Mouse (Mus musculus): ENCODE data around the gene Gm42906. TPM values are rescaled to one million over a fixed set of nuclear protein-coding genes. Genes with fewer than 3 reads are reported as not detected.

The Gm42906 gene
- polyA plus RNA-seq, 1 experiment from 2014 or later = not detected

- H3K4me1 ChIP-seq (ENCODE audit: control insufficient read depth, insufficient read depth, low read length) = no peaks in the 10 kb centered on the region
These were observed 135.7 kb downstream of the Gm42906 start for GRCm38 (mm10) chr5:151292310-151292709.

GRCm38 (mm10) chr5:151286331-151286730 lies 141.6 kb downstream of the Gm42906 start:
- H3K27ac ChIP-seq (ENCODE audit: low read length) = no peak overlapping the region
- no peaks in the 10 kb centered on the region for H3K27me3 ChIP-seq (replicated peaks; ENCODE audit: control insufficient read depth, insufficient read depth, low read length)
- no peaks in the 10 kb centered on the region for H3K36me3 ChIP-seq (ENCODE audit: control insufficient read depth, insufficient read depth, low read length)
- no peak overlapping the region for H3K4me3 ChIP-seq (ENCODE audit: low read length)
- no peak overlapping the region for H3K4me2 ChIP-seq (ENCODE audit: low read depth, low read length)
- WGBS = 84% methylated on average over 1 of the region's 1 CpGs
- H3K4me1 ChIP-seq (ENCODE audit: control insufficient read depth, insufficient read depth, low read length) = no peaks in the 10 kb centered on the region
- no peak for ATAC-seq
- H3K9me3 ChIP-seq (ENCODE audit: control insufficient read depth, low read length) = no peaks in the 10 kb centered on the region
- no peak overlapping the region for H3K9ac ChIP-seq (ENCODE audit: low read depth, low read length)

More at GRCm38 (mm10) chr5:151292310-151292709, 135.7 kb downstream of the Gm42906 start:
- 24% methylated on average over 1 of the region's 1 CpGs for WGBS
- ATAC-seq = no peak
- Histone ChIP-seq H3K4me2 (ENCODE audit: low read depth, low read length) (no peak overlapping the region), H3K27ac (ENCODE audit: low read length) (no peak overlapping the region), H3K9me3 (ENCODE audit: control insufficient read depth, low read length) (no peaks in the 10 kb centered on the region), H3K9ac (ENCODE audit: low read depth, low read length) (no peak overlapping the region), H3K36me3 (ENCODE audit: control insufficient read depth, insufficient read depth, low read length) (no peaks in the 10 kb centered on the region), H3K27me3 (replicated peaks; ENCODE audit: control insufficient read depth, insufficient read depth, low read length) (no peaks in the 10 kb centered on the region), H3K4me3 (ENCODE audit: low read length) (no peak overlapping the region)

DNA sequence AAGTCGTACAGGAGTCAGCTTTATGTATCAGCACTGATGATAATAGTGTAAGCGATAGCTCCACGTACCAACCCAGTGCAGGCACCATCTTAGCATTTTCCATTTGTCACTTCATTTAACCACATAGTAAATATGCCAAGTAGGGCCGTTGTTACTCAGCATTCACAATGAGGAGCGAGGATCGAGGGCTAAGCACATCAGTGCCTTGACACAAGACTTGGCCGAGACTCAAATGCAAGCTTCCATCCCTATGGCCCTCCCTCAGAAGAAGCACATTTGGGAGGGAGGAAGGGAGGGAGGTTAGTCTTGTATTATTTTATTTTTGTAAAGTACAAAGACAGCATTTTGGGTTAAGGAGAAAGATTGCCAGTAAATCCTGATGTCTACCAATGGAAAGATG lies 148.4 kb downstream of the Gm42906 start:
- Histone ChIP-seq H3K9ac (ENCODE audit: low read depth, low read length) (no peak overlapping the region), H3K4me1 (ENCODE audit: control insufficient read depth, insufficient read depth, low read length) (no peaks in the 10 kb centered on the region), H3K27me3 (replicated peaks; ENCODE audit: control insufficient read depth, insufficient read depth, low read length) (no peaks in the 10 kb centered on the region), H3K36me3 (ENCODE audit: control insufficient read depth, insufficient read depth, low read length) (no peaks in the 10 kb centered on the region), H3K27ac (ENCODE audit: low read length) (no peak overlapping the region), H3K4me3 (ENCODE audit: low read length) (no peak overlapping the region), H3K9me3 (ENCODE audit: control insufficient read depth, low read length) (no peaks in the 10 kb centered on the region), H3K4me2 (ENCODE audit: low read depth, low read length) (no peak overlapping the region)
- WGBS = 86% methylated on average over 7 of the region's 7 CpGs
- no peak for ATAC-seq

DNA sequence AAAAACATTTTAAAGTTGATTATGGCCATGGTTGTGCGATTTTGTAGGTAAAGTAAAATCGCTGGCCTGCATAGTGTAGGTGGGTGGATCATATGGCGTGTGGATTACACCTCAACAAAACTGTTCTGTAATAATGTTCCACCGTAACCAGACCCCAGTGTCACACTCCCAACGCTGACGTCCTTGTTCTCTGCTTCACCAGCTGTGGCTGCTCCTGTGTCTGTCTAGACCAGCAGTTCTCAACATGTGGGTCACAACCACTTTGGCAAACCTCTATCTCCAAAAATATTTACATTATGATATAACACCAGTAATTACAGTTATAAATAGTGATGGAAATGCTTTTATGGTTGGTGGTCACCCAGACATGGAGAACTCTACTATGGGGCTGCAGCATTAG lies 150.0 kb downstream of the Gm42906 start:
- H3K4me2 ChIP-seq (ENCODE audit: low read depth, low read length) = no peak overlapping the region
- H3K4me1 ChIP-seq (ENCODE audit: control insufficient read depth, insufficient read depth, low read length) = no peaks in the 10 kb centered on the region
- ATAC-seq = no peak
- no peak overlapping the region for H3K27ac ChIP-seq (ENCODE audit: low read length)
- H3K9me3 ChIP-seq (ENCODE audit: control insufficient read depth, low read length) = no peaks in the 10 kb centered on the region
- H3K27me3 ChIP-seq (replicated peaks; ENCODE audit: control insufficient read depth, insufficient read depth, low read length) = no peaks in the 10 kb centered on the region
- no peak overlapping the region for H3K4me3 ChIP-seq (ENCODE audit: low read length)
- no peak overlapping the region for H3K9ac ChIP-seq (ENCODE audit: low read depth, low read length)
- WGBS = 69% methylated on average over 6 of the region's 6 CpGs
- H3K36me3 ChIP-seq (ENCODE audit: control insufficient read depth, insufficient read depth, low read length) = no peaks in the 10 kb centered on the region

DNA sequence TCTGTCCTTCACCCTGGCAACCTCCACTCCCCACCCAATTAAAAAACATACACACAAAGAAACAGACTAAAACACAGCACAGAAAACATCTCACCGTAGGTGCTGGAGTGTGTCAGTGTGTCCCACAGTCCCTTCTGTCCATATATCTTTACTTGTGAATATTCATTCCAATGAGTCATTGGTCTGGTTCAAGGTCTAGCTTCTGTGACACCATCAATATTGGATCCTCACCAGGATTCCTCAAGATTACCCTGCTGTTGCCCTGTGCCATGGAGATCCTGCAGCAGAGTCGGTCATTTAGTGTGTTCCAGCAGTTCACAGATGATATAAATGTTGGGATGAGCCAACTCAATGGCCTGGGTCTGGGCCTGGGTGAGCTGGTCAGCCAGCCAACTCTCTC lies 152.0 kb downstream of the Gm42906 start:
- H3K9ac ChIP-seq (ENCODE audit: low read depth, low read length) = no peak overlapping the region
- no peak overlapping the region for H3K4me2 ChIP-seq (ENCODE audit: low read depth, low read length)
- no peak overlapping the region for H3K27ac ChIP-seq (ENCODE audit: low read length)
- H3K4me1 ChIP-seq (ENCODE audit: control insufficient read depth, insufficient read depth, low read length) = no peaks in the 10 kb centered on the region
- WGBS = 91% methylated on average over 2 of the region's 2 CpGs
- no peak for ATAC-seq
- H3K9me3 ChIP-seq (ENCODE audit: control insufficient read depth, low read length) = no peaks in the 10 kb centered on the region
- H3K4me3 ChIP-seq (ENCODE audit: low read length) = no peak overlapping the region
- no peaks in the 10 kb centered on the region for H3K27me3 ChIP-seq (replicated peaks; ENCODE audit: control insufficient read depth, insufficient read depth, low read length)
- no peaks in the 10 kb centered on the region for H3K36me3 ChIP-seq (ENCODE audit: control insufficient read depth, insufficient read depth, low read length)

- Histone ChIP-seq H3K4me2 (ENCODE audit: low read depth, low read length) (no peak overlapping the region), H3K9ac (ENCODE audit: low read depth, low read length) (no peak overlapping the region), H3K27me3 (replicated peaks; ENCODE audit: control insufficient read depth, insufficient read depth, low read length) (no peaks in the 10 kb centered on the region), H3K4me3 (ENCODE audit: low read length) (no peak overlapping the region), H3K4me1 (ENCODE audit: control insufficient read depth, insufficient read depth, low read length) (no peaks in the 10 kb centered on the region), H3K36me3 (ENCODE audit: control insufficient read depth, insufficient read depth, low read length) (no peaks in the 10 kb centered on the region), H3K9me3 (ENCODE audit: control insufficient read depth, low read length) (no peaks in the 10 kb centered on the region), H3K27ac (ENCODE audit: low read length) (no peak overlapping the region)
- ATAC-seq = no peak
- 66% methylated on average over 6 of the region's 6 CpGs for WGBS
These were observed 153.7 kb downstream of the Gm42906 start for GRCm38 (mm10) chr5:151274265-151274664.

GRCm38 (mm10) chr5:151270815-151271214 lies 157.1 kb downstream of the Gm42906 start:
- no peaks in the 10 kb centered on the region for H3K36me3 ChIP-seq (ENCODE audit: control insufficient read depth, insufficient read depth, low read length)
- 91% methylated on average over 5 of the region's 5 CpGs for WGBS
- no peaks in the 10 kb centered on the region for H3K9me3 ChIP-seq (ENCODE audit: control insufficient read depth, low read length)
- no peak overlapping the region for H3K4me3 ChIP-seq (ENCODE audit: low read length)
- no peak overlapping the region for H3K4me2 ChIP-seq (ENCODE audit: low read depth, low read length)
- no peak overlapping the region for H3K9ac ChIP-seq (ENCODE audit: low read depth, low read length)
- H3K27me3 ChIP-seq (replicated peaks; ENCODE audit: control insufficient read depth, insufficient read depth, low read length) = no peaks in the 10 kb centered on the region
- ATAC-seq = no peak
- no peaks in the 10 kb centered on the region for H3K4me1 ChIP-seq (ENCODE audit: control insufficient read depth, insufficient read depth, low read length)
- H3K27ac ChIP-seq (ENCODE audit: low read length) = no peak overlapping the region

DNA sequence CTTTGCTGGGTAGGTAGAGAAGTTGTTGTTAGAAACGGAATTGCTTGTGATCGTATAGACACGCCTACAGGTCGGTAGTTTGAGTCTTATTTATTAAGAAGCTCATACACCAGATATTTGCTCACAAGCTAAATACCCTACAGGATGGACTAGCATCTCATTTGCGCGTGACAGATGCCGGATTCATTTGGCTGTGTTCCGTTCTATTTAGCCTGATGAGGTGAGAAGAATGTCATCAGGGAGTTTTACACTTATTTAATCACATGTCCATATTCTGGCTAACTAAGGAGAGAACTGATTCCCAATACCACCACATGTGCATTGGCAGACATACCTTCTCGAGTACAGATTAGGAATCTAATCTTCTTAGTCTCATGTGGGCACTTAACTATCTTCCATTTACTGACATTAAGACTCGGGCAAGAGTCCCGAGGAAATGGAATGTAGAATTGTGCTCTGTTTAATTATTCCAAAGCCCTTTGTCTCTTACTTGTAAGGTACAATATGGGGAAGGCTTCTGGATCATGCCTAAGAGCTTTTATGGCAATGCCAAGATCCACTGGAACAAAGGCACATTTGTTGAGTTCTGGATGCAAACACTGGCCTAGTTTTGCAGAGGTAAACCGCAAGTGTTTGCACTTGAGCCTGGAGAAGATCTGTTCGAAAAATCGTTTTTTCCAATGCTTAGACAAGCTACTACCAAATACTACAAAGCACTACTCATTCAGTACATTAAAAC lies 160.9 kb downstream of the Gm42906 start:
- Histone ChIP-seq H3K36me3 (ENCODE audit: control insufficient read depth, insufficient read depth, low read length) (no peaks in the 10 kb centered on the region), H3K9me3 (ENCODE audit: control insufficient read depth, low read length) (no peaks in the 10 kb centered on the region), H3K9ac (ENCODE audit: low read depth, low read length) (no peak overlapping the region), H3K4me1 (ENCODE audit: control insufficient read depth, insufficient read depth, low read length) (no peaks in the 10 kb centered on the region), H3K27ac (ENCODE audit: low read length) (no peak overlapping the region), H3K4me2 (ENCODE audit: low read depth, low read length) (no peak overlapping the region), H3K27me3 (replicated peaks; ENCODE audit: control insufficient read depth, insufficient read depth, low read length) (no peaks in the 10 kb centered on the region), H3K4me3 (ENCODE audit: low read length) (no peak overlapping the region)
- WGBS = 81% methylated on average over 14 of the region's 14 CpGs
- ATAC-seq = no peak

- no peak for ATAC-seq
- H3K4me1 ChIP-seq (ENCODE audit: control insufficient read depth, insufficient read depth, low read length) = no peaks in the 10 kb centered on the region
- WGBS = 88% methylated on average over 2 of the region's 2 CpGs
- H3K9me3 ChIP-seq (ENCODE audit: control insufficient read depth, low read length) = no peaks in the 10 kb centered on the region
- no peak overlapping the region for H3K4me2 ChIP-seq (ENCODE audit: low read depth, low read length)
- H3K27me3 ChIP-seq (replicated peaks; ENCODE audit: control insufficient read depth, insufficient read depth, low read length) = no peaks in the 10 kb centered on the region
- H3K9ac ChIP-seq (ENCODE audit: low read depth, low read length) = no peak overlapping the region
- no peak overlapping the region for H3K27ac ChIP-seq (ENCODE audit: low read length)
- no peaks in the 10 kb centered on the region for H3K36me3 ChIP-seq (ENCODE audit: control insufficient read depth, insufficient read depth, low read length)
- no peak overlapping the region for H3K4me3 ChIP-seq (ENCODE audit: low read length)
These were observed 166.4 kb downstream of the Gm42906 start for GRCm38 (mm10) chr5:151261558-151261957.

- Histone ChIP-seq H3K36me3 (ENCODE audit: control insufficient read depth, insufficient read depth, low read length) (no peaks in the 10 kb centered on the region), H3K4me3 (ENCODE audit: low read length) (no peak overlapping the region), H3K9ac (ENCODE audit: low read depth, low read length) (no peak overlapping the region), H3K9me3 (ENCODE audit: control insufficient read depth, low read length) (no peaks in the 10 kb centered on the region), H3K27ac (ENCODE audit: low read length) (no peak overlapping the region), H3K27me3 (replicated peaks; ENCODE audit: control insufficient read depth, insufficient read depth, low read length) (no peaks in the 10 kb centered on the region), H3K4me2 (ENCODE audit: low read depth, low read length) (no peak overlapping the region), H3K4me1 (ENCODE audit: control insufficient read depth, insufficient read depth, low read length) (peaks cover 3% of the 10 kb centered on the region; the same call in 1 of the 2 replicates)
- WGBS = 77% methylated on average over 8 of the region's 8 CpGs
- no peak for ATAC-seq
These were observed 175.8 kb downstream of the Gm42906 start for GRCm38 (mm10) chr5:151252213-151252612.

Measured in intestine, embryonic 16.5 days (tissue).